Mouse (Mus musculus) forebrain, embryonic 11.5 days (tissue): ENCODE results near the gene Ppp6r2. TPM values are rescaled to one million over a fixed set of nuclear protein-coding genes. Genes with fewer than 3 reads are reported as not detected.

Experiments
- ATAC-seq: fragments of 200-750 bp; cut with Nextera tagmentation; replicated peaks from 2 replicates; pipeline ENCODE4 v1.8.0; 2017; ENCODE audit warnings: moderate TSS enrichment; ENCODE audit not compliant: low FRiP score
- DNase-seq: peaks from one replicate; pipeline ENCODE4 v3.0.0-alpha.2; 2017; ENCODE audit warnings: low spot score
- H3K27ac ChIP-seq: fragments of 300-500 bp; sonication (generic); 2 replicates; pipeline ENCODE4 v1.5.1; 2014; ENCODE audit warnings: low read depth, low read length
- H3K27me3 ChIP-seq: fragments of 300-500 bp; sonication (generic); 2 replicates; pipeline ENCODE4 v1.6.1; 2014; ENCODE audit warnings: mild to moderate bottlenecking, low read length, mixed read lengths; ENCODE audit not compliant: control insufficient read depth, insufficient read depth
- H3K36me3 ChIP-seq: fragments of 300-500 bp; sonication (generic); 2 replicates; pipeline ENCODE4 v1.6.1; 2014; ENCODE audit warnings: mild to moderate bottlenecking, low read length, moderate library complexity, mixed read lengths; ENCODE audit not compliant: control insufficient read depth, insufficient read depth
- H3K4me1 ChIP-seq: fragments of 300-500 bp; sonication (generic); replicated peaks from 2 replicates; pipeline ENCODE4 v1.6.1; 2014; ENCODE audit warnings: low read length, mixed read lengths; ENCODE audit not compliant: control insufficient read depth, insufficient read depth
- H3K4me2 ChIP-seq: fragments of 300-500 bp; sonication (generic); 2 replicates; pipeline ENCODE4 v1.6.1; 2014; ENCODE audit warnings: low read depth, mild to moderate bottlenecking, low read length, moderate library complexity, mixed read lengths; ENCODE audit not compliant: severe bottlenecking
- H3K4me3 ChIP-seq: fragments of 300-500 bp; sonication (generic); 2 replicates; pipeline ENCODE4 v1.5.1; 2014; ENCODE audit warnings: low read depth, low read length
- H3K9ac ChIP-seq: fragments of 300-500 bp; sonication (generic); 2 replicates; pipeline ENCODE4 v1.6.1; 2014; ENCODE audit warnings: low read length
- H3K9me3 ChIP-seq: fragments of 300-500 bp; sonication (generic); 2 replicates; pipeline ENCODE4 v1.6.1; 2016; ENCODE audit warnings: low read length, mixed read lengths; ENCODE audit not compliant: control insufficient read depth
- WGBS: fragments of 180-500 bp; shearing (Covaris S2); extraction: QIAGEN DNeasy Blood & Tissue Kit; methylation state at CpG from one replicate; pipeline ENCODE4 v1.1.7; 2014; 5-methylcytosine and 5-hydroxymethylcytosine counted together
- polyA plus RNA-seq: library from polyadenylated mRNA; unstranded; fragments of >200 nt; fragmentation: Nextera tagmentation; extraction: Ambion mirVana; gene quantifications from 2 replicates; pipeline ENCODE4 v1.2.1, GENCODE M21; 2014

The Ppp6r2 gene
- 45.1 and 49.2 TPM in 2 replicates for polyA plus RNA-seq

DNA sequence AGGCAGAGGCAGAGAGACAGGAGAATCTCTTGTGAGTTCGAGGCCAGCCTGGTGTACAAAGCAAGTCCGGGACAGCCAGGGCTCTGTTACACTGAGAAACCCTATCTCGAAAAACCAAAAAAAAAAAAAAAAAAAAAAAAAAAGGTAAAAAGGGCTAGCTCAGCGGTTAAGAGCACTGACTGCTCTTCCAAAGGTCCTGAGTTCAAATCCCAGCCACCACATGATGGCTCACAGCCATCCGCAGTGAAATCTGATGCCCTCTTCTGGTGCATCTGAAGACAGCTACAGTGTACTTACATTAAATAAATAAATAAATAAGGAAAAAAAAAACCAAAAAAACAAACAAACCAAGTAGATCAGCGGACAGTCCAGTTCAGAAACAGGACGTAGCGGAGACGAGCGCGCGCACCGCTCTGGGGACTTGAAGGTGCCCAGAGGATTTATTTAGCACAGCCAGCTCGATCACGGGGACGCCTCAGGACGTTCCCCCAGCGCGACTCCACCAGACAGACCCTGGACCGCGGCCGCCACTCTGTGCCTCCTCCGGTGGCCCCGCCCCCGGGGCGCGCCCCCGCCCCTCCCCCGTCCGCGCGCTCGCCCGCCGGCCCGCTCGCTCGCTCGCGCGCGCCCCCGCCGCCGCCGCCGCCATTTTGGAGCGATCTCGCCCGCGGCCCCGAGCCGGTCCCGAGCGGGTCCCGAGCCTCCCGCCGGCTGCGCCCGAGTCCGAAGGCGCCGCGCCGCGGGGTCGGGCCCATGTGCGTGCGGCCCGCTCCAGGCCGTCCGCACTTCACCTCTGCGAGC, at the start of gene Ppp6r2:
TSS of gene Ppp6r2 (plus strand) at position 639 of the 801 bp plus-strand sequence.
- 4% methylated on average over 51 of the region's 73 CpGs for WGBS
- H3K4me2 ChIP-seq = peak within 1 kb of the TSS; percentile 88
- ATAC-seq (peak; percentile 84), DNase-seq (peak; percentile 95)
- H3K27ac ChIP-seq = peak within 1 kb of the TSS; percentile 84
- no peaks in the 10 kb centered on the region for H3K36me3 ChIP-seq
- H3K9me3 ChIP-seq = no peaks in the 10 kb centered on the region
- H3K4me3 ChIP-seq = peak within 1 kb of the TSS; percentile 93
- peak within 1 kb of the TSS; percentile 97 for H3K9ac ChIP-seq
- peaks cover 5% of the 10 kb centered on the region; the same call in 1 of the 2 replicates for H3K4me1 ChIP-seq
- H3K27me3 ChIP-seq = no peaks in the 10 kb centered on the region

DNA sequence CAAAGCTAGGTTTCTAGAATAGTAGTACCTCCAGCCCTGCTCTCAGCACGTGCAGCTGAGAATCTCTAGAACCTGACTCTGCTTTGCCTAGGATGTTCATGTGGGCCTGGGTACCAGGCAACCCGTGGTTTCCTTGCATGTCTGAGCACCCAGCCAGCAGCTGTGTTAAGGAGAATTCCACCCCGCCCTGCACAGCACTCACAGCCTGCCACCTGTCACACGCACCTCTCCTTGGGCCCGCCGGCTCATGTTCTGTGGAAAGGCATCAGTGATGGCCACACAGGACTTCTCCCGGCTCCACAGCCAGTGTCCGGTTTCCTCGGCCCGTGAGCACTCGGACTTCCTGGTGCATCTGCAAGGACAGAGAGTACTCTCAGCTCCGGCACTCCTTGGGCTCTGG, 45.9 kb upstream of the Ppp6r2 start:
- H3K36me3 ChIP-seq = peaks cover 50% of the 10 kb centered on the region
- no peak overlapping the region for H3K9ac ChIP-seq
- WGBS = 94% methylated on average over 12 of the region's 12 CpGs
- H3K4me3 ChIP-seq = no peak overlapping the region
- H3K27me3 ChIP-seq = no peaks in the 10 kb centered on the region
- DNase-seq (no peak), ATAC-seq (no peak)
- H3K4me1 ChIP-seq = peaks cover 12% of the 10 kb centered on the region; the same call in 1 of the 2 replicates
- no peak overlapping the region for H3K27ac ChIP-seq
- H3K9me3 ChIP-seq = no peaks in the 10 kb centered on the region
- H3K4me2 ChIP-seq = no peak overlapping the region

DNA sequence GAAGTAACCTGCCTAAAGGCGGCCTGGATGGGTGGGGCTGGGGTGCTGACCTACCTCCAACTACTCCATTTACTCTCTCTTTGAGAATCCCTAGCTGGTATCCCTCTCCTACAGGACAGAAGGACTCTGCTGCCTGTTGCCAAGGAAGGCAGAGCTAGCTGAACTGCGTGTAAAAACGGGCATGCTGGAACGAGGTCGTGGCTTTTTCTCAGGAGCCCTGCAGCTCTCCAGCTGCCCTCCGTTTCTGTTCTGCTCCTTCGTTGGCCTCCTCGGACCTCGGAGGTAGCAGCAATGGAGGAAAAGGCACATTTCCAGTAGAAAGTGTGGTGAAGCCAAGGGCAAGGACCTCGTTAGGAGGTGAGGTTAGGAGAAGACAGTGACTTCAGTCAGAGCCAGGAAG, 42.4 kb upstream of the Ppp6r2 start:
- Histone ChIP-seq H3K9ac (peak overlapping the region; percentile 16; the same call in 1 of the 2 replicates), H3K4me3 (no peak overlapping the region), H3K27ac (no peak overlapping the region), H3K27me3 (no peaks in the 10 kb centered on the region), H3K36me3 (peaks cover 22% of the 10 kb centered on the region), H3K4me1 (peaks cover 31% of the 10 kb centered on the region), H3K9me3 (no peaks in the 10 kb centered on the region), H3K4me2 (no peak overlapping the region)
- 64% methylated on average over 10 of the region's 10 CpGs for WGBS
- DNase-seq = no peak
- no peak for ATAC-seq

DNA sequence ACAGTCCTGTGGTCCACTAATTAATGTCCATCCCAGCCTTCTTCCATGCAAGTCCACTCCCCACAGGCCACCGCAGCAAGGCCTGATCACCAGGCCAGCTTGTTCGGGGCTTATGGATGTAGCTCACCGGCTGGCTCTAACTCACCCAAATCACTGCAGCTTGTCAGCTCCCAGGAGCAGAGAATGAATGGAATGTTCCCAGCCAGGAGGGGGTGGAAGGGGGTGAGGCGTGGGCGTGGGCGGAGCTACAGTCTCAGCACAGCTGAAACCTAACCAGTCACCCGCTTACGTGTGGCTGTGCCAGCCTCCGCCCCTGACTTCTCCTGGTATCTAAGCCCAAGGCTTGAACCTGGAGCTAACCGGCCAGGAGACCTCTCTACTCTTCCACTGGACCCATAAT, 41.9 kb upstream of the Ppp6r2 start:
- Histone ChIP-seq H3K36me3 (peaks cover 17% of the 10 kb centered on the region), H3K27ac (no peak overlapping the region), H3K4me3 (no peak overlapping the region), H3K27me3 (no peaks in the 10 kb centered on the region), H3K9me3 (no peaks in the 10 kb centered on the region), H3K4me1 (peaks cover 36% of the 10 kb centered on the region), H3K9ac (peak overlapping the region; percentile 16; the same call in 1 of the 2 replicates), H3K4me2 (no peak overlapping the region)
- DNase-seq = peak; percentile 86
- WGBS = 4% methylated on average over 10 of the region's 10 CpGs
- ATAC-seq = peak; percentile 50; the same call in 1 of the 2 replicates

- no peak overlapping the region for H3K4me3 ChIP-seq
- no peak for ATAC-seq
- no peak for DNase-seq
- H3K36me3 ChIP-seq = peaks cover 13% of the 10 kb centered on the region
- no peak overlapping the region for H3K4me2 ChIP-seq
- no peaks in the 10 kb centered on the region for H3K27me3 ChIP-seq
- no peak overlapping the region for H3K27ac ChIP-seq
- peaks cover 39% of the 10 kb centered on the region for H3K4me1 ChIP-seq
- no peak overlapping the region for H3K9ac ChIP-seq
- 77% methylated on average over 3 of the region's 3 CpGs for WGBS
- no peaks in the 10 kb centered on the region for H3K9me3 ChIP-seq
Measured at GRCm38 (mm10) chr15:89170102-89170501, 41.3 kb upstream of the Ppp6r2 start.

DNA sequence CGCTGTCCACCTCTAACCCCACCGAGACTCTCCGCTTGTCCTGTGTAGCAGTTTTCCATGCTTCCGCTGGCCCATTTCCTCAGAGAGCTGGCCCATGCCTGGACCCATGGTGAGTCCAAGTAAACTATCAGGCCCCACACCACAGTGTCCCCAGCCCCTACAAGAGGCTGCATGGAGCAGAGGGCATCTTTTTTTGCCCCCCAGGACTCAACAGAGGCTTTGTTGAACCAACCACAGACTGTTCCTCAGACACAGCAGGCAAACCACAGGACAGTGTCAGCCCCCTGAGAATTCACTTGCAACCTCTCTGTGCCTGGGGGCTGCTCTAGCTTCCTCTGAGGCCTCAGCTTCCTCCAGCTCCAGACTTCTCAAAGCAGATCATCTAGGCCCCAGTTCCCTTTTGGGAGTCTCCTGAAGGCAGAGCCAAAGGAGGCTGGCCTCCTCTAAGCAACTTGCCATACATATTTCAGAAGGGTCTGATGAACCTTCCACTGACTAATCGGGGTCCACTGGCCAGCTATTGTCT, 39.8 kb upstream of the Ppp6r2 start:
- Histone ChIP-seq H3K27me3 (no peaks in the 10 kb centered on the region), H3K9me3 (no peaks in the 10 kb centered on the region), H3K4me2 (no peak overlapping the region), H3K27ac (no peak overlapping the region), H3K4me3 (no peak overlapping the region), H3K4me1 (peaks cover 39% of the 10 kb centered on the region), H3K9ac (no peak overlapping the region), H3K36me3 (peaks cover 10% of the 10 kb centered on the region)
- 88% methylated on average over 5 of the region's 5 CpGs for WGBS
- ATAC-seq (no peak), DNase-seq (no peak)

DNA sequence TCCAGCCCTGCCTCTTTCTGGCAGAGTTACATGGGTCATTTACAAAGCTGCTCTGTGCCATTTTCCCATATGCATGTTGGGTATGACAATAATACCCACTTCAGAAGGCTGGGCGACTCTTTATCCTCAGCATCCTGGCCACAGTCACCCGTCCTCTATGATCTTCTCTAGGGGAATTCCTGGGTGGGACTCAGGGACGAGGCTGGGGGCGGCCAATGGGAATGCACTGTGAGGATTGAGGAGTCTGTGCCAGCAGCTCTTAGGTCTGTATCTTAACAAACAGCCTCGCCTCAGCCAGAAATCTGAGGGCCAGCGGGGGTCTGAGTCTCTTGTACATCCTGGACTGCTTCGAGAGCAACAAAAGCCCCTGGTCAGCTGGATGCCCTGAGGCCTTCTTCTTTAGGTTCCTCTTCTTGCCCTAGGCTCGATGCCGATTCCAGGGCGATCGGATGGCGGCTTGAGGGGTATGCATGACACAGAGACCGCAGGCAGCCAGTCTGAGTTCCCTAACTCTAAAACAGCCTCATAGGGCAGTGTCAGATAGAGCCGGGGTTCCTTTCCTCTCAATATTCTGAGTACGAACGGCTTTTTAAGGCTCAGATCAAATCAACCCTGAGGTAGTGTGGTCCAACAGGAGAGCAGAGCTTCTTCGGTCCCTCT, 38.9 kb upstream of the Ppp6r2 start:
- no peaks in the 10 kb centered on the region for H3K27me3 ChIP-seq
- peak overlapping the region; percentile 59 for H3K9ac ChIP-seq
- DNase-seq = no peak
- H3K9me3 ChIP-seq = no peaks in the 10 kb centered on the region
- peak overlapping the region; percentile 99 for H3K4me2 ChIP-seq
- ATAC-seq = no peak
- 23% methylated on average over 17 of the region's 17 CpGs for WGBS
- H3K36me3 ChIP-seq = peaks cover 3% of the 10 kb centered on the region; the same call in 1 of the 2 replicates
- peak overlapping the region; percentile 49 for H3K4me3 ChIP-seq
- peak overlapping the region; percentile 79 for H3K27ac ChIP-seq
- peaks cover 47% of the 10 kb centered on the region for H3K4me1 ChIP-seq

DNA sequence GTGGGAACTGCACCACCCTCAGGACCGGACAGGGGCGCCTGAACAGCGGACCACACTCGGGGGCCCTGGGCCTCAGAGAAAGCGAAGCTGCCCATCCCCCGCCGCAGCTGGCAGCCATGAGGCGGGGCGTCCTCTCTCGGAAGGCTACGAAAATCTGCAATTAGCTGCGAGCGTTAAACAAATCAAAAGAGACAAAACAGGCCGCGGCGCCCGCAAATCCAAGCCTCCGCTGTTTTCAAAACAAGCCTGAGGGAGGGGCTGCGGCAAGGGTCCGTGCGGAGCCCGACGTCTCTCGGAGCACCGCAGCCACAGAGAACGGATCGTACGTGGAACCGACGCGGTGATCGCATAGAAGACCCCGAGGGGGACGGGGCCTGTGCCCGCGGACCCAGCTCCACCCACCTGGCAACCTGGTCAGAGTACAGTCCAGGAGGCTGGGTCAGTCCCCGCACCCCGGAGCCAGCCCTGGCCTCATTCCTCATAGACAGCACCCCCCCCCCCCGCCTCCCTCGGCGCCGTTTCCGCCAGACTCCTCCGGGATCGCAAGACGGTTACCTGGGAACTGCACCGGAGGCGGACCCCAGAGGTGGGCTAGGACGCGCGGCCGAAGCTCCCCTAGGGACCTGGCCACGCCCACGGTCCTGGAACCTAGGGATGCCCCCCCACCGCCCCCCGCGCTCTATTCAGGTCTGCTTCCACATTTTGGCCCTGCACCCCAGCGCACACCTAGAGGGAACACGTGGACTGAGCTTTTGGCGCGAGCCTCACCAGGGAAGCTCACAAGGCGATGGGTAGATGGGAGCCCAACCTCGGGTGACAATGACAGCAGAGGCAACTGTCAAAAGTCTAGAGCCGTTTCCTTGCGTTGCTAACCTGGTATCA, 38.1 kb upstream of the Ppp6r2 start:
- Histone ChIP-seq H3K4me3 (peak overlapping the region; percentile 49), H3K9me3 (no peaks in the 10 kb centered on the region), H3K27ac (peak overlapping the region; percentile 79), H3K36me3 (no peaks in the 10 kb centered on the region; the same call in 1 of the 2 replicates), H3K9ac (peak overlapping the region; percentile 59), H3K4me1 (peaks cover 54% of the 10 kb centered on the region), H3K4me2 (peak overlapping the region; percentile 99), H3K27me3 (no peaks in the 10 kb centered on the region)
- ATAC-seq = peak; percentile 66
- under 1% methylated on average over 65 of the region's 65 CpGs for WGBS
- DNase-seq = peak; percentile 82
